ENCODE assay signal across 22 mouse cellular contexts in the genomic region with DNA sequence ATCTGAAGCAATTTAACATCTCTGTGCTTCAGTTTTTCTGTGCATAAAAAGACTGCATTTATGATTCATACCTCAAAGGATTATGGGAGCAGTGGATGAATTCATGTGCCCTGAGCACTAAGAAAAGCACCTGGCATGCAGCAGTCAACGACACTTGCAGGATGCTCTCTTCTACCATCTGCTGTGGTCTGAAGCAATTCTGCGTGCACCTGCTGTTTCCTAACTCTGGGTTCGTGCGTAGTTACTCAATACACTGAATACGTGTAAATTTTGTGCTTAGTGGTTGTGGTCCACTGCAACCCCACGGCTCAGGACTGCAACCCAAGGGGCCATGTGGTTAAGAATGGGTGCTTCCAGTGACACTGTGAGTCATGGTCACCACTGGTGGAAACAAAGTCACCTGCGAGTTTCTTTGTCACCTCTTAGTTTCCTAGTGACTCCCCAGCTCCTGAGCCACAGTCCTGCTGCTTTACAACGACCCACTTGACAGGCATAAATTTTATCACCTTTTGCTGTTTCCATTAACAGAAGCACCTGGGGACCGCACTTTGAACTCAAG.
DNase-seq lines count a peak whose midpoint lies in the region; ATAC-seq and TF ChIP-seq lines count a peak whose summit lies in the region.
"Had no signal": no experiment of that assay in that cellular context is flagged by ENCODE, and none has a peak within 500 bp of the region (broad histone marks: within the 10 kb centered on the region; RNA-seq: fewer than 3 reads in every experiment).

No protein-coding gene starts in this region.

- no peak overlapping the region for H3K4me2 ChIP-seq in CH12.LX (ENCODE audit: insufficient read depth, low read depth, poor library complexity, severe bottlenecking)
- no peak overlapping the region for H3K4me2 ChIP-seq in hindbrain, embryonic 12.5 days (replicated peaks)
- H3K4me2 ChIP-seq: embryonic facial prominence, embryonic 15.5 days; forebrain, embryonic 15.5 days; heart, embryonic 11.5 days; heart, embryonic 15.5 days; hindbrain, embryonic 15.5 days had no signal

- 92% methylated on average over 9 of the region's 9 CpGs for WGBS in hindbrain, embryonic 12.5 days

- in situ Hi-C loops in CH12.LX (cut with MboI; ENCODE audit: low pct_ligation_motif_present, low pct_unique_long_range_greater_than_20kb, low sequenced_read_pairs), result no loop called here

- no peaks in the 10 kb centered on the region for H3K9me3 ChIP-seq in CH12.LX (replicated peaks; ENCODE audit: low read length)
- no peaks in the 10 kb centered on the region for H3K9me3 ChIP-seq in hindbrain, embryonic 12.5 days (replicated peaks)
- H3K9me3 ChIP-seq: embryonic facial prominence, embryonic 15.5 days; forebrain, embryonic 15.5 days; heart, embryonic 15.5 days; hindbrain, embryonic 10.5 days; hindbrain, embryonic 15.5 days had no signal

- dilution Hi-C loops in CH12.LX (cut with MboI; ENCODE audit: extremely low pct_ligation_motif_present, extremely low pct_unique_long_range_greater_than_20kb, low sequenced_read_pairs), result no loop called here

- peaks cover 4 to 5% of the 10 kb centered on the region in 2 experiments; a peak in 2 of 4 replicates for H3K4me1 ChIP-seq in CH12.LX (ENCODE audit: control insufficient read depth in 1 of 2, insufficient read depth in 2 of 2)
- H3K4me1 ChIP-seq in hindbrain, embryonic 12.5 days, result no peaks in the 10 kb centered on the region
- H3K4me1 ChIP-seq: embryonic facial prominence, embryonic 15.5 days; forebrain, embryonic 15.5 days; heart, embryonic 15.5 days; hindbrain, embryonic 10.5 days; hindbrain, embryonic 15.5 days had no signal

- TF ChIP-seq POLR2A in CH12.LX (IDR thresholded peaks at IDR 0.05; ENCODE audit: low read depth, low read length), result no peak

- H3K79me2 ChIP-seq in CH12.LX (replicated peaks; ENCODE audit: control insufficient read depth, extremely low read depth, insufficient read depth, poor library complexity, severe bottlenecking), result no peaks in the 10 kb centered on the region

- peak; percentile 28 for DNase-seq in right cerebral cortex, postnatal 25 days
- DNase-seq in right cerebral cortex, postnatal 14 days, result no peak
- DNase-seq in CH12.LX (ENCODE audit: extremely low read depth), result no peak
- DNase-seq: adrenal gland, postnatal 14 days; cerebellum, adult 2 months; cerebellum, postnatal 10 days; embryo, embryonic 11 days; gastrocnemius, postnatal 14 days; heart, postnatal 14 days had no signal

- H3K27me3 ChIP-seq in CH12.LX (replicated peaks), result no peaks in the 10 kb centered on the region
- no peaks in the 10 kb centered on the region for H3K27me3 ChIP-seq in hindbrain, embryonic 12.5 days
- H3K27me3 ChIP-seq: embryonic facial prominence, embryonic 15.5 days; forebrain, embryonic 15.5 days; heart, embryonic 15.5 days; hindbrain, embryonic 15.5 days; Patski had no signal

- TF ChIP-seq EP300 in CH12.LX (IDR thresholded peaks at IDR 0.05; ENCODE audit: low read length), result no peak

- H3K36me3 ChIP-seq in CH12.LX (replicated peaks in 1 of 2; ENCODE audit: control insufficient read depth in 1 of 2, insufficient read depth in 1 of 2, low read length in 1 of 2), result no peaks in the 10 kb centered on the region
- no peaks in the 10 kb centered on the region for H3K36me3 ChIP-seq in hindbrain, embryonic 12.5 days
- H3K36me3 ChIP-seq: embryonic facial prominence, embryonic 15.5 days; forebrain, embryonic 15.5 days; heart, embryonic 15.5 days; hindbrain, embryonic 10.5 days; hindbrain, embryonic 15.5 days had no signal

- ATAC-seq in granulocyte monocyte progenitor cell, adult 5-6 weeks (replicated peaks; ENCODE audit: poor library complexity, severe bottlenecking), result peak; percentile 95
- no peak for ATAC-seq in monocyte, adult 5-6 weeks (replicated peaks; ENCODE audit: insufficient number of reproducible peaks, low FRiP score, low TSS enrichment, poor library complexity, severe bottlenecking)
- no peak for ATAC-seq in hindbrain, embryonic 12.5 days (ENCODE audit: low FRiP score)
- ATAC-seq: activated CD4-positive, CD25-positive, alpha-beta regulatory T cell, adult 4 months; forebrain, embryonic 15.5 days; intestine, embryonic 16.5 days; Patski had no signal

- no peak overlapping the region for H3K4me3 ChIP-seq in CH12.LX (replicated peaks in 1 of 3; ENCODE audit: low read depth in 2 of 3, low read length in 2 of 3, poor library complexity in 1 of 3)
- H3K4me3 ChIP-seq in hindbrain, embryonic 12.5 days, result no peak overlapping the region
- H3K4me3 ChIP-seq: embryonic facial prominence, embryonic 15.5 days; erythroblast, embryonic 14.5 days; forebrain, embryonic 15.5 days; heart, embryonic 15.5 days; hindbrain, embryonic 10.5 days; hindbrain, embryonic 15.5 days had no signal

- H3K9ac ChIP-seq in CH12.LX (ENCODE audit: insufficient read depth, low read depth), result no peak overlapping the region
- H3K9ac ChIP-seq in hindbrain, embryonic 12.5 days, result no peak overlapping the region
- H3K9ac ChIP-seq: embryonic facial prominence, embryonic 15.5 days; forebrain, embryonic 15.5 days; heart, embryonic 15.5 days; hindbrain, embryonic 15.5 days had no signal

- H3K27ac ChIP-seq in CH12.LX (ENCODE audit: insufficient read depth, low read depth), result no peak overlapping the region
- no peak overlapping the region for H3K27ac ChIP-seq in hindbrain, embryonic 12.5 days
- H3K27ac ChIP-seq: embryonic facial prominence, embryonic 15.5 days; forebrain, embryonic 15.5 days; heart, embryonic 15.5 days; hindbrain, embryonic 10.5 days; hindbrain, embryonic 15.5 days had no signal

- TF ChIP-seq RAD21 in CH12.LX (IDR thresholded peaks at IDR 0.05; ENCODE audit: low read depth, low read length), result no peak

- no peak for TF ChIP-seq CTCF in CH12.LX (conservative IDR thresholded peaks at IDR 0.05 in 1 of 2, IDR thresholded peaks at IDR 0.05 in 1 of 2; ENCODE audit: low read depth in 2 of 2, low read length in 2 of 2)

TF ChIP-seq in CH12.LX, 34 proteins besides CTCF, POLR2A, EP300 and RAD21:
- TF ChIP-seq USF2 (conservative IDR thresholded peaks at IDR 0.05; ENCODE audit: low read depth, low read length) (no peak), IRF4 (IDR thresholded peaks at IDR 0.05; ENCODE audit: low read depth, low read length) (no peak), ELF1 (IDR thresholded peaks at IDR 0.05; ENCODE audit: low read depth, low read length) (no peak), ZNF384 (IDR thresholded peaks at IDR 0.05; ENCODE audit: low read depth, low read length) (no peak), BHLHE40 (IDR thresholded peaks at IDR 0.05; ENCODE audit: low read depth, low read length) (0 out of 2 replicates have a peak, but pooled peaks have one; percentile 25)
TF ChIP-seq in CH12.LX: peak in this region for 1.
